Comparison of ENCODE assay signal across 14 mouse cellular contexts in the genomic region with DNA sequence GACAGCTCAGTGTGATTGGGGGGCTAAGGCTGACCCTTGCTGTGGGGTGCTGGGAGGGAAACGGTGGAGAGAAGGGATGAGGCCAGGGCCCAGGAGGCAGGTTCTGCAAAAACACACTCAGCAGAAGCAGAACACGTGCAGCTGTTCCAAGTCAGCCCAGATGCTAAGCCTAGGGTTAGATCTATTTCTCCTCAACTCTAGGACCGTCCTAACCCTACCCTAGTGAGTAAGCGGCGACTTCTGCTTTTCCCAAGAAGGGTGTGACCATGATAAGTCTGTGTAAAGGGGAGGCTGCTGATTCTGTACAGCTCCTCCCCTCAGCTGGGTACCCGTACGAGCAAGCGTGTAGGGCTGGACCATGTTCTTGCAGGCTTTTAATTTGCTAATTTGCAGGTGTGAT. TPM values are rescaled to one million over a fixed set of nuclear protein-coding genes. Genes with fewer than 3 reads are reported as not detected.
DNase-seq lines count a peak whose midpoint lies in the region; ATAC-seq and TF ChIP-seq lines count a peak whose summit lies in the region.
"Had no signal": no experiment of that assay in that cellular context is flagged by ENCODE, and none has a peak within 500 bp of the region (broad histone marks: within the 10 kb centered on the region; RNA-seq: fewer than 3 reads in every experiment).

No protein-coding gene starts in this region.

- no peaks in the 10 kb centered on the region for H3K4me1 ChIP-seq in lung, adult 2 months (ENCODE audit: control insufficient read depth, insufficient read depth, low read length)

- peak; percentile 30 for DNase-seq in lung, postnatal 25 days (ENCODE audit: low spot score)
- DNase-seq in lung, adult 2 months: no peak
- peak; percentile 96 for DNase-seq in MEL-GATA-1-ER (ENCODE audit: extremely low read depth, low read depth)
- DNase-seq in cerebellum, adult 9-11 months: no peak
- DNase-seq in cerebellum, adult 8-10 months: no peak
- DNase-seq: cerebellum, adult 9-10 months; heart, postnatal 10 days; kidney, adult 8-10 months; layer of hippocampus, postnatal 36 days; left cerebral cortex, postnatal 4 days; liver, embryonic 13.5 days; right cerebral cortex, postnatal 14 days had no signal

- peak; percentile 90 for ATAC-seq in granulocyte monocyte progenitor cell, adult 5-6 weeks (replicated peaks; ENCODE audit: poor library complexity, severe bottlenecking)
- peak; percentile 90 for ATAC-seq in monocyte, adult 5-6 weeks (replicated peaks; ENCODE audit: insufficient number of reproducible peaks, low FRiP score, low TSS enrichment, poor library complexity, severe bottlenecking)

- no peak for TF ChIP-seq CTCF in lung, adult 2 months (IDR thresholded peaks at IDR 0.05; ENCODE audit: insufficient read depth, low read length)

- WGBS in lung, adult 2 months: 65% methylated on average over 8 of the region's 8 CpGs

- TF ChIP-seq POLR2A in lung, adult 2 months (IDR thresholded peaks at IDR 0.05; ENCODE audit: borderline replicate concordance, extremely low read depth, low read depth, low read length): no peak

- H3K4me3 ChIP-seq in lung, adult 2 months (replicated peaks; ENCODE audit: extremely low read depth, low read depth, low read length): no peak overlapping the region
- H3K4me3 ChIP-seq: liver, embryonic 13.5 days had no signal

RNA-seq across cellular contexts. Expression of a gene that starts 43.9 kb away (rescaled TPM):
- polyA plus RNA-seq in lung, adult 2 months (2012; rRNA removed): 8.6 and 10.2 TPM in 2 replicates
- total RNA-seq in granulocyte monocyte progenitor cell, adult 5-6 weeks (2014; fragmentation: Nextera tagmentation): 12.9 and 23.3 TPM in 2 replicates
- total RNA-seq in granulocyte monocyte progenitor cell, adult 5-6 weeks (2017): 23.5 and 26.9 TPM in 2 replicates
- 5.3 to 9.1 TPM (median 6.1 TPM) in 3 replicates for total RNA-seq in monocyte, adult 5-6 weeks (2017)

RNA-seq across cellular contexts. Expression of a gene that starts 43.9 kb away (rescaled TPM):
- polyA plus RNA-seq in lung, adult 2 months (2012; rRNA removed): 2.8 and 3.8 TPM in 2 replicates
- total RNA-seq in granulocyte monocyte progenitor cell, adult 5-6 weeks (2014; fragmentation: Nextera tagmentation): 6.5 and 13.7 TPM in 2 replicates
- 14.1 and 14.5 TPM in 2 replicates for total RNA-seq in granulocyte monocyte progenitor cell, adult 5-6 weeks (2017)
- total RNA-seq in monocyte, adult 5-6 weeks (2017): 7.3 to 14.4 TPM (median 11.5 TPM) in 3 replicates

Comparison
In these comparisons a context has a peak if more than half of its experiments do, and no peak if none do; other contexts are left out.
1. DNase-seq: peak in lung, postnatal 25 days (single experiment) and MEL-GATA-1-ER (single experiment); none in lung, adult 2 months (single experiment), cerebellum, adult 9-11 months (single experiment) and cerebellum, adult 8-10 months (single experiment).